Mouse (Mus musculus) gastrocnemius, postnatal 4 days (tissue): Measurements from ENCODE around the gene Npas3. TPM values are rescaled to one million over a fixed set of nuclear protein-coding genes. Genes with fewer than 3 reads are reported as not detected.

Experiments used
- DNase-seq, 2 experiments: peaks; one replicate each; pipeline ENCODE4 v3.0.0; 2021 to 2022; ENCODE audit warnings: low spot score in 2 of 2, mixed read lengths in 2 of 2
- total RNA-seq, 2 experiments: library from RNA; stranded (reverse); gene quantifications; 2 replicates each; pipeline ENCODE4 v1.2.3; 2021

Npas3 gene
- total RNA-seq, 2 experiments from 2014 or later, result 7.0 to 10.8 TPM

DNA sequence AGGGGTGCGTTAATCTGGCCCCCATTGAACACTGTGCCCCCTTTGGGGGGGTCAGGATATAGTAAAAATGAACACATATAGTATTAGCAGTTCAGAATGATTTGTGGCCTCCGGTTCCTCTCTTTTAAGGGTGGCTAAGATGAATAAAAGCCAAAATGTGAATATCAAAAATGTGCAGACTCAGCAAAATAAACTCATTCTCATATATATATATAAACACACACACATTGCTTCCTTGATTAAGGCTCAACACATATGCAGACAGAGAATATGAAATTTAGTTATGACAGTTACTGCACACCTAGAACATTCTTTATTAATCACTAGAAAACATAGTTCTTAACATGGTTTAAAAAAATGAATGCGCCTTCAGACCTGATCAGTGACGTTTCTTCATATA lies 430.7 kb downstream of the Npas3 start:
- DNase-seq, result no peak

DNA sequence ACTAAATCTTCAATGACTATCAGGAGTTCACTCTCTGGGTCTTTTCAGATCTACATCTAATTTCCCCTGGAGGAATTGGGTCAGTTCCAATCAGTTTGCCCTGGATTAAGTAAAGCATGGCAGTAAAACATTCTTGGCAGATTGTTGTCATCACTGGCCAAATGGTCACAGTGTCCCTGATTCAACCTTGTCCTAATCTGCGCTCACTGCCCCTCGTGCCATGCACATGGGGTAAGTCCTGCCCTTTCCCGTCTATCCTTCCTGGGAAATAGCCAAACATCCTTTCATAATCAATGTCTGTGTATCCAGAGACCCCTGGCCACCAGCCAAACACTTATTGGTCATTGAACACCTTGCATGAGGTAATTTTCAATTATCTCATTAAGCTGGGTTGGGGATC lies 432.0 kb downstream of the Npas3 start:
- DNase-seq, result no peak

DNA sequence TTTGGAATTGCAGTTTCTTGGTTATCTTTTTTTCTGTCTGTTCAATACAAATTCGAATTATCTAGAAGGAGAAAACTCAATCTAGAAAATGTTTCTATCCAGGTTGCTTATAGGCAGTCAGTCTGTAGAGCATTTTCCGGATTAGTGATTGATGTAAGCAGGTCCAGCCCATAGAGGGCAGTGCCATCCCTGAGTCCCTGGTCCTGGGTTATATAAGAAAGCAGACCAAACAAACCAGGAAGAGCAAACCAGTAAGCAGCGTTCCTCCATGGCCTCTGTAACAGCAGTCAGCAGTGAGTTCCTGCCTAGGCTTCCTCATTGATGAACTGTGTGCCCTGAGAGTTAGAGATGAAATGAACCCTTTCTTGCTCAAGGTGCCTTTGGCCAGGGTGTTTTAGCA lies 433.6 kb downstream of the Npas3 start:
- no peak for DNase-seq

DNA sequence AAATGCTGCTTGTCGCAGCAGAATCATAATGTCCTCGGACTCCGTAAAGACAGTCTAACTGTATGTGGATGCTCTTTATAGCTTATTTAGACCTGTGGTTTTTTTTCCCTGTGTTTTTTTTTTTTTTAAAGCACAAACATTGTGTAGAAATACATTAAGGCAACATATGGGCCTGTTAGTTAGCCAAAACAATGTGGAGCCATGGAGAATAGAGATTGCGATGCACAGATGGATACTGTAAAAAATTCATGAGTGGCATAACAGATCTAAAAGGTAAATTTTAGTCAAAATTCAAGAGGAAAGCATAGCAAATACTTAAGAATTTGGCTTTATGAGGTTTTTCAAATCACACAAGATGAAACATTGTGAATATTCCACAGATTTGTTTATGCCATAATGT lies 444.0 kb downstream of the Npas3 start:
- no peak for DNase-seq

DNA sequence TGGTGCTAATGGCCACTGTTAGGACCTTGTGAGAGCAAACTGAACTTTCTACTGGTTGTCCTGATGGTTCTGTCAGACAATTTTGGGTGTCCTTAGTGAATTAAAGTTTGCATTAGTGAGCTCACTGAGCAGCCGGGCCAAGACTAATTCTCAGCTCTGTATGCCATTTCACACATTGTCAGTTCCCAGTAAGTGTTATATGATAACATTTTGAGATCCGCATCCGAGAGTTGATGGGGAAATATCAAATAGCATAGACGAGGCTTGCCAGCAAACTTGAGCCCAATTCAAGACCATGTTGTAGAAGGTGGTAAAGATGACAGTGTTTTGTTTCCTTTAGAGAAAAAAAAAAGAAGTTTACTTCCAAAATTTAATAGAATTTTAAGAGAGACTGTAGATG lies 445.9 kb downstream of the Npas3 start:
- DNase-seq, result no peak

DNA sequence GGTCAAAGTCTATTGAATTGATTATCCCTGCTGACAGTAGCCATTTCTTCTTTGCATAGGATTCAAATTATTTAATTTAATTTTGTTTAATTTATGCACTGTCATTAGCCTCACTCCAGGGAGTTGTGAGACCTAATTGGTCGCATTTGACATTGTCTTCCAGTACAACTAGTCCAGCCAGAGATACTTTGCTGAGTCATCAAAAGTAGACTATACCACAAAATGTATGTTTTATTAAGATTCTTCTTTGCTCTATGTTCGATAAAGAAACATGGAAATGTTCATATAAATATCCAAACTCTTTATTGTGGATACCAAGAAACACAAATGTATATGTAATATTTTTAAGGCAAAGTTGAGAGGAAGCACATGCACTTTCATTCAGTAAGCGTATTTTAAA lies 446.8 kb downstream of the Npas3 start:
- no peak for DNase-seq

DNA sequence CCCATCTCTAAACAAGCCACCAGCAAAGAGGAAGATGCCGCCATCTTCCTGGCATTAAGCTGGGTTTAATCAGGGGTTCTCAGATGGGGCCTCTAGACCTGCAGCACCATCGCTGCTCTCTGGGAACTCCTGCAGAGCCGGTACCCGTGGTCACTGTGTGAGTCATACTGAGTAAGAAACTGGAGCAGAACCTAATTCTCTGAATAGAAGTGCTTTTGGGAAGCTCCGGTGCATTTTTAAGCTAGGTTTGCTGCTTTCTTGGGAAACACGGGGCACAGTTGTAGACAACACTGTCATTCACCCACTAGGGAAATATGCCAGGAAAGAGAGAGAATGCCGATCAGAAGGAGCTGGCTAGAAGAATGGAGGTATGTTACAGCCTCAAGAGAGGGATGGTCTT lies 449.2 kb downstream of the Npas3 start:
- DNase-seq, result no peak

DNA sequence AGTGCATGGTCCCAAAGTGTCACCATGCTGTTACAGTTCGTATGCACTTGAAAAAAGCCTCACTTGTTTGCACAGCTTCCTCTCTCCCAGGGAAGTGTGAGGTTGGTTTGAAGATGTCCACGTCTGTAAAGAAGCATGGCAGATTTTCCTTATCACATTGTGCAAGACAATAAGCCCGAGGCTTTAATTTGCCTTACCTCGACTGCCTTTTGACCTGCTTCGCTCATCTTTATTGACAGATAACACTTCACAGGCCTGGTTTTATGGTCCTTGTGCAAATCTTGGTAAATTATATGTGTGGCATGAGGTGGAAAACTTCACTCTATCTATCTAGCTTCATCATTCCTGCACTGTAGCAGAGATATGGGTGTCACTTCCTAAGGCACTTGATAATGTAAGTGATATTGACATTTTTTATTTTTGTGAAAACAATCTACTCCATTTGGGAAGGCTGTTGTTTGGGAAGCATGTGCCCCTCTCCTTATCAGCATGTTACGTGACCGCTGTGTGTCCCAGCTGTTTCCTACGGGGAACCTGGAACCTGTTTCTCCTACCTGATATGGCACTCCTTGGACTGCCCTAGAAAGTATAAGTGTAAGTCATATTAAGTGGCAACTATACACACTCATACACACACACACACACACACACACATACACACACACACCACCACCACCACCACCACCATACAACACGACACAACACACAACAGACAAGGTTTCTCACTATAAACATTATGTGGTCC lies 450.2 kb downstream of the Npas3 start:
- DNase-seq, result no peak

DNA sequence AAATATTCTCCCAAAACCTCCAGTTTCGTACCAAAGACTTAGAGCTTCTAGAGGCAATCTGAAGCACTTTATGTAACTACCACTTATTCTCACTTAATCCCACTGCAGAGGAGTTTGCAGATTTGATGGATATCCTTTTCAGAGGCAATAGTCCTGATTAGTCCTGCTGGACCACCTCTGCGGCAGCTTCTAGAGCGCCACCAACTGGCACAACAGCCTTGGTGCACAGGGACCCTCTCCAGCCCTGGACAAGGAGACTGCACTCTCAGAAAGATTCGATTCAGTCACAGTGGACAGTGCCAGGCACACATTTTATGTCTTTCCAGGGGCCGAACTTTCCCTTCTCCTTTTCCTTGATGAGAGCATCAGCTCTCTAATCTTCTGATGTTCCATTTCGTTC lies 471.4 kb downstream of the Npas3 start:
- peak in 1 of 2 experiments; percentile 13 for DNase-seq

DNA sequence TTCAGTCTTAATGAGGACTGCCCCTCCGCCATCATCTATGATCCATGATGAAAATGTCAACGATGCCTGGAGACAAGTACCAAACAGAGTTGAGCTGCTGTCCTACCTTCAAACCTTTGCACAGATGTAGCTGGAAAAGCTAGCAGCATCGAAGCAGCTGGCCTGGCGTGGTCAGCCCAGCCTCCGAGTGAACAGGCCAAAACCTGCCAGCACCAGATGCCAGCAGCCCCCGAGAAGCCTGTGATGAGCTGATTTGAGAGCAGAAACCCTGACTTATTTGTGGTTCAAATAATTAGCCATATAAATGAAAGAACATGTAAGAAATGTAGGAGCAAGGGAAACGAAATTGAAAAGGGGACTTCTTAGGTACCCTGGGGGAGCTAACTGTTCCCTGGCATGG lies 473.7 kb downstream of the Npas3 start:
- no peak for DNase-seq

DNA sequence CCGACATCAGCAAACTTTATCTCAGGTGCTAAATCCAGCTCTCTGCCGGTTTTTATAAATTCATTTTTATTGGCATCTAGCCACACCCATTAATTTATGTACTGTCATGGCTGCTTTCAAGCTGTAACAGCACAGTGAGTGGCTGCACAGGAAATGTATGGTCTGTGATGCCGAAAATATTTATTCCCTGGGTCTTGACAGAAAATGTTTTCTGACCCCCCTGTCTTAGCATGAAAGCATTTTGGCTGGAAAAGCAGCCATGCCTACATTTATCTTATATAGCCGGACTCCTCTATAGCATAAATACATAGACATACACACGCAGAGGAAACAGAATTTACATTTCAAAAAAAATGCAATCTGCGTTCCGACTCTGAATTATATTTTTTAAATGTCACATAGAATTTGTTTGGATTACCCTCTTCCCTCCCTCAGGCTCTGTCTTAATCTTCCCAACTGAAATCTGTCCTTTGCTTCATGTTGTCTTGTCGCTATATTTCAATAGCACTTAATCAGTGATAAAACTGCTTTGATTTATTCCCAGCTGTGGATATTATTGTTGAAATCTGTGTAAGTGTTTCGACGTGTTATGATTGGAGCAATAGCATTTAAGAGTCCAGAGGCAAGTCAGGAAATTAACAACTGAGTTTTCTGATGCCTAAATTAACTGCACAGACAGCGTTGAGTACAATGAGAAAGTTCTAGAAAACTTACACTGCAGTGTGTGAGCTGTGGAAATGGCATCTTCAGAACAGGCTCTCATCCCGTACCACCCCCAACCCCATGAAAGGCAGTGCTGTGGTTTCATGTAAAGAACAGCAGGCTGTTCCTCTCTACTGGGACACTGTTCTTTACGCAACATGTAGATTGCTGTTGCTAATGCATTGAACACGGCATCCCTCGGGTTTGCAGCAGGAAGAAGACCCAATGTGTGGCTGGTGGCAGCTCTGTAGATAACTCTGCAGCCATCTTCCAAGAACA lies 474.5 kb downstream of the Npas3 start:
- DNase-seq, result no peak

DNA sequence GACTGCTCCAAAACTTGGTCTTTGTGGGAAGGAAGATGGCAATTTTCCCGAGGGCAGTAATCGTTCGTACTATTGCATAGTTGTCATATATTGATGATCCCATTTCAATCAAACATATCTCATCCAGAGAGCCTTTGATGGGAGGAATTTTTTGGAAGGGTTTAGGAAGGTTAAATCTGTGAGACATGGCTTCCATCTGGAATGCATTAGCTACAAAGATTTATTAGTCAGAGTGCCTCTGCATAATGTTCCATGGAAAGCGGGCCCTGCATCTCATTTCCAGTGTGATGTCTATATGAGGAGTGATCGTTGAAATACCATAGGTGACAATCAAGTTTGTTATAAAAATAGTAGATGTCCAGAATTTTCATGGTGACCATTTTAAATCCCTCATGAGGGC lies 480.8 kb downstream of the Npas3 start:
- DNase-seq, result no peak

DNA sequence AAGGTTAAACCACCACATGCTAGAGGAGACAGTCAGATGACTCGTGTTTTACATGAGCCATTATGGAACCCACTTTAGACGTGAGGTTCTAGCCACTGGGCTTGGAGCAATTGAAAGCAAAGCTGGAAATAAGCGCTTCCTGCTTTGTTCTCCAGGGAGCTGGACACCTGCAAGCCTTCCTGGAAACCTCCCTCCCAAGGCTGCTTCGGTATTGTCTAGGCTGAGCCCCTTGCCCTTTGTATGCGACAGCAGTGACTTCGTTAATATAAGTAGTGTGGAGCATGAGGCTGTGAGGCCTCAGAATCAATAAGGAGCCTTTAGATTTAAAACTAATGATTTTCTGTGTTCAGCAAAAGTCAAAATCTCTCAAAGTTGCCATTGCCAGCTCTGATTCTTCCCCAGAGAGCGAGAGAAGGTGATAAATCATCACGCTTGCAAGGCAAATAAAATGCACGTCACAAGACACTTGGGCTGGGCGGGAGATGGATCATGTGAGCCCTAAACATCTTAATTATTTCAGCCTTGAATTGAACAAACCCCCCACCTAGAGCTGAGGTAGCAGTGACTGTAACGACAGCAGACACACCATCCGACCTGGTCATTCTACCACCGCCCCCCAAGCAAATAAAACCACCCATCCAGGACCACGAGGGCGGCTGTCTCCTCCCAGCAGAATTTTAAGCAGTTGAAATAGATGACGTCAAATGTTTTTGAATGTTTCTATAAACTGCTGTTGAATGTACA lies 490.2 kb downstream of the Npas3 start:
- DNase-seq, result no peak

DNA sequence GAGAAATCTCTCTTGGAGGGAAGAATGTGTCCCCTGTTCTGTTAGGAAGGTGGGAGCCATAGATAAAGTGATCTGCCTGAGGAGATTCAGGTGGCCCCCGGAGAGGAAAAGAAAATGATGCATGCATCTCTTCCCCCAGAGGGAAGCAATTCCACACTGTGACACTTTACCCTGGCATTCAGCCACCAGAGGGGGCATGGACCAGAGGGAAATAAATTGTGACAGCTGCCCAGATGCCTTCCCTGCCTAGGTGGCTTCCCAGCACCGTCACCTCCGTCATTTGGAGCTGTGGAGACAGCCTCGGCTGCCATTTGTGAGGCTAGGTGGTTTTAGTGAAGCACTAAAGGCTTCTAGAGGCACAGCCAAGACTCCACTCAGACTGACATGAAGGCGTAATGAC lies 498.2 kb downstream of the Npas3 start:
- DNase-seq, result no peak

DNA sequence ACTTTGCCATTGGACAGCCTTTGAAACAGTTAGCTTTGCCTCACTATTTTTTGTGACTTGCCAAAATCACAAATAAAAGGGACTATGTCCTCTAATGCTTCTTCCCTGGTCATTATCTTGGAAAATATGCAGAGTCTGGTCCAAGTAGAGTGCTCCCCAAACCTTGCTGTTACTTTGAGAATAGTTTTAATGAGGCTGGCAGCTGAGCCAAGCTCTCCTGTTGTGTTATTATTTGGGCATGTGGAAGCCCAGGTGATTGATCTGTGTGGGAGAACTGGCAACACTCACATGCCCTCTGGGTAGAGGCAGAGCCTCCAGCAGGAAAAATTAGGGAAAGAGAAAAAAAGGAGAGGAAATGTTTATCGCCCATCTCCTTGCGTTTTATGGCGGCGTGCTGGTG lies 500.9 kb downstream of the Npas3 start:
- no peak for DNase-seq

DNA sequence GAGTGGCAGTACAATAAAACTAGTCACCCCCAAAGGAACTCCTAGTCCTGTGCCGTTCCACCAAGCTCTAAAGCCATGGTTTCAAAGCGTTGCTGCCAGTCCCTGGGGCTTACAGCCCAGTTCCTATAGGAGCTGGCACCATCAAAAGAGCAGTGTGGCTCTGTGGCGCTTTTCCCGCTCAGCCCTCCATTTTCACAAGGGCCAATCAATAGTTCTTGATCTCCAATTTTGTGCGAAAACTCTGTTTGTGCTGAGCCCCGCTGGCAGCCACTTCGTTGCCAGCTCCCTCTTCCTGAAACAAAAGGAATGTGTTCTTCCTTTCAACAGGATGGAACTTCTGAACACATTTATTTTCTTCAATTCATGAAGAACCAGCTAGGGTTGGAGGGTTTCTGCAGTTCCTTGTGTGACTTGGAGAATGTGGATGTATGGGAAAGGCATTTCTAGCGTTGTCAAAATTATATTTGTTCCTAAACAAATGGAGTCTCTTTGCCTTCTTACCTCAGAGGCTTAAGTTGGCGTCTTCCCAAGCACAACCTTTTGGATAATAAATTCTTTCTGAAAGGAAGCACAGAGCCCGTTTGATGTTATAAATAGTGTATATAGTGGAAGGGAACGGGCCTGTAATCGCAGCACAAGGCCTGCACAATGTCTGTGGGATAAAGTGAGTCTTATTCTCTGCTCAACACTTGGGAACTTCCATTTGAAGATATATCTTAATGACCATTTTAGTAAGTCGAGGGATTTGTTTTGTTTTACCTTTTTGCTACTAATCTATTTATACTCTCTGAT lies 504.0 kb downstream of the Npas3 start:
- no peak for DNase-seq

DNA sequence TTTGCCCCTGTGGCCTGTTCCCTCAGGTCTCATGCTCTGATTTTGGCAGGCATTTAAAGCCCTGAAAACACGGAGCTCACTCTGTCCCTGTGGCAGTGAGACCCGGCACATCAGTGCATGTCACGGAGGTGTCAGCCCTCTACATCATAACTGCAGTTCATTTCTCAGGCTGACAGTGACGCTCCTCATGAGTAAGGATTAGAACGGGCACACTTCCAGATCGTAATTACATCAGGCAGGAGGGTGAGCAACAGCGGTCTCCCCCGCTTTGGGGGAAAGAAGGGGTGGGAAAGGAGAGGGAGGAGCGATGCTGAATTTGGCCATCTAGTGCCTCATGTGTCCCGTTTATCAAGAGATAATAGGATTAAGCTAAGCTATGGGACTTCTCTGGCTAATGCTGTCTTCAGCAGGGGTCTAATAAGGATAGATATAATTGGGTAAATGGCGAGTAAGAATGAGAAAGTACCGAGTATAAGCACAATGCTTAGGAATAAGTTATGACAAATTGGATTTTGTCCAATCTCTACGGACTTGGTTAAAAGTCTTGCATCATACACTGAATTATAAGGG lies 505.0 kb downstream of the Npas3 start:
- DNase-seq, result no peak

DNA sequence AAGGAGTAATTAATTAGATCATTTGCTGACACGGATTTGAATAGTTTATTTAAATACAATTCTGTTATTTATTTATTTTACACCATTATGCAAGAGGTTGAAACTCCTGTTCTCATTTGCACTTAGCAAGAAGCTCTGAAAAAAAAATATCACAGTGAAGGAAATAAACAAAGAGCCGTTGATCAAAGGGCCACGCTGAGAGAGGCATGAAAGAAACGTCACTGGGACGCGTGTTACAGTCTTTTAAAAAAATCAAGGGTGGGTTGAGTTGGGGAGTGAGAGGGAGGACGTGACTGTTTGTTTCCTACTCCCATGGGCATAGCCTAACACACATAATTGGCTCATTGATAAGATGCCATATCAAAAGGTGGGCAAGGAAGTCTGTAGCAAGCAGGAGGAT lies 505.8 kb downstream of the Npas3 start:
- no peak for DNase-seq

DNA sequence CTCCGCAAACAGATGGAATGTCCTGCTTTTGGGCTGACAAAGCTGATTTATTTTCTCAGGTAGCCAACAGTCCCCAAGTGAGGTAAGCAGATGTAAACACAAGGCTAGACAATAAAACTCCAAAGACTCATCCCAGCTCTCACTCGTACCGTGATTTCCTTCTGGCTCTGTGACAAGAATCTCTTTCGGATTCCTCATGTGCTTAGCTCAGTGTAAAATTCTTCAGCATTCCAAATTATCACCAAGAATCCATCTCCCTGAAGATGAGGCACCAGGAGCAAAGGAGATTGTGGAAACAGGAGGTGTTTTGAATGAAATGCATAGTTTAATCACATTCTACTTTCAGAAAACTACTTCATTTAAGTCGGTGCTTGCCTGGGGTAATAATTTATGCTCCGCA lies 509.2 kb downstream of the Npas3 start:
- DNase-seq, result no peak

DNA sequence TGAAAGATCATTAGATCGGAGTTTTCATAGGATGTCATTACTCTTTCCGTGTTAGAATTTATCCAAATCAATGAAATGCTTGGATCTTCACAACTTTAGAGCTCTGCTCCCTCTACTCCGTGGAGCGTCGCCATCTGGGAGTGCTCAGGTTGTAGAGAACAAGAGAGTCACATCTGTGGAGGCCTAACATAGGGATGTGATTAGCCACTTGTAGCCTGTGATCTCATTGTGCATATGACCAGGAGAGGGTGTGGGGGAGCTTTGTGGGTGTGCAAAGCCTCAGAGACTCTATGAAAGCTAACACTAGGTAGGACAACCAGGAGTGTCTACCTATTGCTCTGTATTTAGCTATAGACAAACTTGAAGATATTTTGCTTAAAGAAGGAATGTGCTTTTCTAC lies 509.9 kb downstream of the Npas3 start:
- no peak for DNase-seq

DNA sequence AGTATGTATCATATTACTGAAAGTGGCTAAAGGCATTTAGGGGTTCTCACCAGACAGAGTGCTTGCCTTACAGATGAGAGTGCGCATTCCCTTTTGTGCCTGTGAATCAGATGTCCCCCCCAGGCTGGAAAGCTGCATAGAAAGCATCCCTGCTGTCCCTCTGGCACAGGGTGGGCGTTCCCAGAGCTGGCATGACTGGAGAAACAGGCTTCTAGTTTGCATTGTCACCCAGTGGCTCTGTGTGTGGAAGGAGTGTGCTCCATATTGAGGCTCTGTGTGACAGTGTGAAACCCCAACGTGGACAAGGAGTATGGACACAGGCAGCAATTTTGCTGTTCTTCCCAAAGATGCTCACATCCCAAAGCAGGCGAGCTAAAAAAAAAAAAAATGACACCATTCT lies 515.7 kb downstream of the Npas3 start:
- DNase-seq, result no peak
